Mouse (Mus musculus) neural tube, embryonic 13.5 days (tissue): ENCODE data around the gene Ceacam3. TPM values are rescaled to one million over a fixed set of nuclear protein-coding genes. Genes with fewer than 3 reads are reported as not detected.
"Not testable (repeated sequence)": the region's sequence is repeated elsewhere in the genome, so short reads cannot be mapped to it uniquely, and the experiment has no call there.

Experiments
- ATAC-seq: fragments of 200-750 bp; cut with Nextera tagmentation; 2 replicates; pipeline ENCODE4 v1.8.0; 2017; ENCODE audit warnings: low read depth, mild to moderate bottlenecking, moderate TSS enrichment, moderate library complexity
- H3K27ac ChIP-seq: fragments of 300-500 bp; sonication (generic); replicated peaks from 2 replicates; pipeline ENCODE4 v1.5.1; 2015; ENCODE audit warnings: moderate library complexity, mild to moderate bottlenecking, inconsistent platforms
- H3K27me3 ChIP-seq: fragments of 300-500 bp; sonication (generic); 2 replicates; pipeline ENCODE4 v1.6.1; 2015; ENCODE audit warnings: mild to moderate bottlenecking, inconsistent platforms
- H3K36me3 ChIP-seq: fragments of 300-500 bp; sonication (generic); 2 replicates; pipeline ENCODE4 v1.6.1; 2015; ENCODE audit warnings: mild to moderate bottlenecking, inconsistent platforms
- H3K4me1 ChIP-seq: fragments of 300-500 bp; sonication (generic); replicated peaks from 2 replicates; pipeline ENCODE4 v1.6.1; 2015; ENCODE audit warnings: inconsistent platforms
- H3K4me2 ChIP-seq: fragments of 300-500 bp; sonication (generic); 2 replicates; pipeline ENCODE4 v1.6.1; 2015; ENCODE audit warnings: inconsistent platforms, mild to moderate bottlenecking, moderate library complexity
- H3K4me3 ChIP-seq: fragments of 300-500 bp; sonication (generic); 2 replicates; pipeline ENCODE4 v1.5.1; 2015; ENCODE audit warnings: mild to moderate bottlenecking, inconsistent platforms
- H3K9ac ChIP-seq: fragments of 300-500 bp; sonication (generic); 2 replicates; pipeline ENCODE4 v1.6.1; 2015; ENCODE audit warnings: moderate library complexity, mild to moderate bottlenecking, inconsistent platforms
- H3K9me3 ChIP-seq: fragments of 300-500 bp; sonication (generic); 2 replicates; pipeline ENCODE4 v1.6.1; 2016; ENCODE audit warnings: inconsistent platforms
- WGBS: fragments of 180-500 bp; shearing (Covaris S2); methylation state at CpG from one replicate; pipeline ENCODE4 v1.1.7; 2015; 5-methylcytosine and 5-hydroxymethylcytosine counted together
- polyA plus RNA-seq: library from polyadenylated mRNA; unstranded; fragments of >200 nt; fragmentation: Nextera tagmentation; extraction: Ambion mirVana; gene quantifications from 2 replicates; pipeline ENCODE4 v1.2.1, GENCODE M21; 2015

The Ceacam3 gene
- polyA plus RNA-seq: not detected in 2 replicates

GRCm38 (mm10) chr7:17149931-17150330 is at the start of gene Ceacam3:
Gene Ceacam3 (plus strand): TSS chr7:17150282.
- no peak within 1 kb of the TSS for H3K4me3 ChIP-seq
- no peaks in the 10 kb centered on the region for H3K4me1 ChIP-seq
- no peak within 1 kb of the TSS for H3K9ac ChIP-seq
- H3K9me3 ChIP-seq: peaks cover 32% of the 10 kb centered on the region
- H3K4me2 ChIP-seq: no peak within 1 kb of the TSS
- ATAC-seq: no peak
- 93% methylated on average over 2 of the region's 2 CpGs for WGBS
- H3K36me3 ChIP-seq: no peaks in the 10 kb centered on the region
- no peaks in the 10 kb centered on the region for H3K27me3 ChIP-seq
- H3K27ac ChIP-seq: no peak within 1 kb of the TSS

- H3K9ac ChIP-seq, H3K27me3 ChIP-seq, H3K4me2 ChIP-seq, H3K4me3 ChIP-seq, H3K27ac ChIP-seq, ATAC-seq, H3K9me3 ChIP-seq, H3K36me3 ChIP-seq, H3K4me1 ChIP-seq: not testable (repeated sequence)
- WGBS: 84% methylated on average over 13 of the region's 13 CpGs
Observed at GRCm38 (mm10) chr7:17101631-17102030, 48.5 kb upstream of the Ceacam3 start.

GRCm38 (mm10) chr7:17135307-17135706 is 14.8 kb upstream of the Ceacam3 start:
- no peak overlapping the region for H3K27ac ChIP-seq
- H3K4me1 ChIP-seq: no peaks in the 10 kb centered on the region
- 0 out of 2 replicates have a peak, but pooled peaks cover 11% of the 10 kb centered on the region for H3K9me3 ChIP-seq
- no peaks in the 10 kb centered on the region for H3K27me3 ChIP-seq
- no peak overlapping the region for H3K4me2 ChIP-seq
- H3K9ac ChIP-seq: no peak overlapping the region
- 77% methylated on average over 1 of the region's 1 CpGs for WGBS
- H3K36me3 ChIP-seq: no peaks in the 10 kb centered on the region
- no peak for ATAC-seq
- no peak overlapping the region for H3K4me3 ChIP-seq

- Histone ChIP-seq H3K4me1 (no peaks in the 10 kb centered on the region), H3K9me3 (peaks cover 23% of the 10 kb centered on the region), H3K27me3 (no peaks in the 10 kb centered on the region), H3K4me2 (no peak overlapping the region), H3K4me3 (no peak overlapping the region), H3K27ac (no peak overlapping the region), H3K9ac (no peak overlapping the region), H3K36me3 (no peaks in the 10 kb centered on the region)
- WGBS: 42% methylated on average over 2 of the region's 2 CpGs
- no peak for ATAC-seq
Observed at GRCm38 (mm10) chr7:17155634-17156033, 5.6 kb downstream of the Ceacam3 start.

- no peaks in the 10 kb centered on the region for H3K27me3 ChIP-seq
- no peak overlapping the region for H3K9ac ChIP-seq
- H3K4me2 ChIP-seq: no peak overlapping the region
- H3K4me1 ChIP-seq: no peaks in the 10 kb centered on the region
- ATAC-seq: no peak
- H3K9me3 ChIP-seq: peaks cover 16% of the 10 kb centered on the region; the same call in 1 of the 2 replicates
- no peak overlapping the region for H3K4me3 ChIP-seq
- H3K27ac ChIP-seq: no peak overlapping the region
- WGBS: 79% methylated on average over 3 of the region's 3 CpGs
- H3K36me3 ChIP-seq: no peaks in the 10 kb centered on the region
Observed at GRCm38 (mm10) chr7:17156885-17157677, 7.0 kb downstream of the Ceacam3 start.

GRCm38 (mm10) chr7:17159011-17159410 is 8.9 kb downstream of the Ceacam3 start:
- 86% methylated on average over 7 of the region's 7 CpGs for WGBS
- Histone ChIP-seq H3K4me2 (no peak overlapping the region), H3K9ac (no peak overlapping the region), H3K27me3 (no peaks in the 10 kb centered on the region), H3K27ac (no peak overlapping the region), H3K36me3 (no peaks in the 10 kb centered on the region), H3K9me3 (peaks cover 6% of the 10 kb centered on the region; the same call in 1 of the 2 replicates), H3K4me3 (no peak overlapping the region), H3K4me1 (no peaks in the 10 kb centered on the region)
- no peak for ATAC-seq

- peaks cover 31% of the 10 kb centered on the region for H3K9me3 ChIP-seq
- H3K4me1 ChIP-seq: no peaks in the 10 kb centered on the region
- H3K36me3 ChIP-seq: no peaks in the 10 kb centered on the region
- no peak overlapping the region for H3K4me3 ChIP-seq
- ATAC-seq: no peak
- no peak overlapping the region for H3K4me2 ChIP-seq
- 88% methylated on average over 4 of the region's 4 CpGs for WGBS
- no peaks in the 10 kb centered on the region for H3K27me3 ChIP-seq
- no peak overlapping the region for H3K27ac ChIP-seq
- H3K9ac ChIP-seq: no peak overlapping the region
Observed at GRCm38 (mm10) chr7:17171827-17172226, 21.7 kb downstream of the Ceacam3 start.

GRCm38 (mm10) chr7:17203177-17203576 is 53.1 kb downstream of the Ceacam3 start, which contains the start of gene Psg29:
Gene Psg29 (plus strand): TSS chr7:17203477.
- Histone ChIP-seq H3K9ac (no peak within 1 kb of the TSS), H3K4me2 (no peak within 1 kb of the TSS), H3K27ac (no peak within 1 kb of the TSS), H3K4me3 (no peak within 1 kb of the TSS), H3K4me1 (no peaks in the 10 kb centered on the region), H3K36me3 (no peaks in the 10 kb centered on the region), H3K9me3 (peaks cover 26% of the 10 kb centered on the region; the same call in 1 of the 2 replicates), H3K27me3 (no peaks in the 10 kb centered on the region)
- no peak for ATAC-seq

- 70% methylated on average over 3 of the region's 3 CpGs for WGBS
- Histone ChIP-seq H3K27ac (no peak overlapping the region), H3K4me2 (no peak overlapping the region), H3K36me3 (no peaks in the 10 kb centered on the region), H3K4me3 (no peak overlapping the region), H3K9me3 (peaks cover 40% of the 10 kb centered on the region), H3K9ac (no peak overlapping the region), H3K4me1 (no peaks in the 10 kb centered on the region), H3K27me3 (no peaks in the 10 kb centered on the region)
- no peak for ATAC-seq
Observed at GRCm38 (mm10) chr7:17205530-17206184, 55.6 kb downstream of the Ceacam3 start.

Other genes starting within 250 kb of the Ceacam3 start
- 3.1 and 3.6 TPM in 2 replicates for gene Ptgir, start 243.8 kb upstream of the Ceacam3 start, polyA plus RNA-seq
- gene Calm3, start 226.2 kb upstream of the Ceacam3 start, polyA plus RNA-seq: 275 and 297 TPM in 2 replicates
- gene Pnmal2, start 205.6 kb upstream of the Ceacam3 start, polyA plus RNA-seq: 76.2 and 82.4 TPM in 2 replicates
- 37.6 and 39.7 TPM in 2 replicates for gene Pnmal1, start 190.6 kb upstream of the Ceacam3 start, polyA plus RNA-seq
- gene Gm42372, start 167.2 kb upstream of the Ceacam3 start, polyA plus RNA-seq: 3.3 and 3.5 TPM in 2 replicates
- gene Ccdc8, start 157.6 kb upstream of the Ceacam3 start, polyA plus RNA-seq: 6.6 and 7.6 TPM in 2 replicates
- gene Ppp5c, start 122.4 kb upstream of the Ceacam3 start, polyA plus RNA-seq: 116 and 127 TPM in 2 replicates
- 4.3 and 5.2 TPM in 2 replicates for gene Hif3a, start 87.9 kb upstream of the Ceacam3 start, polyA plus RNA-seq
- 1.2 and 1.6 TPM in 2 replicates for gene Psg16, start 76.2 kb upstream of the Ceacam3 start, polyA plus RNA-seq
- not detected in 2 replicates for gene Psg29, start 53.2 kb downstream of the Ceacam3 start, polyA plus RNA-seq